Mouse (Mus musculus): ENCODE data around the gene Ubxn6. TPM values are rescaled to one million over a fixed set of nuclear protein-coding genes. Genes with fewer than 3 reads are reported as not detected.
A peak's percentile ranks its signal among the peaks of the same experiment; 100 is the strongest.

Gene Ubxn6
- polyA plus RNA-seq, 1 experiment from 2014 or later, result 52.7 TPM

GRCm38 (mm10) chr17:56040030-56040856, 34.6 kb downstream of the Ubxn6 start, which contains the start of gene Chaf1a:
TSS of gene Chaf1a (plus strand) at chr17:56040439.
- H3K36me3 ChIP-seq, result peaks cover 20% of the 10 kb centered on the region
- peak within 1 kb of the TSS; percentile 73 for H3K4me2 ChIP-seq (replicated peaks)
- peaks cover 18% of the 10 kb centered on the region for H3K4me1 ChIP-seq
- peak within 1 kb of the TSS; percentile 83 for H3K9ac ChIP-seq
- peak within 1 kb of the TSS; percentile 84 for H3K27ac ChIP-seq
- peak within 1 kb of the TSS; percentile 83 for H3K4me3 ChIP-seq
- ATAC-seq (ENCODE audit: insufficient number of reproducible peaks, insufficient read depth, low FRiP score, low TSS enrichment), result peak; percentile 83
- no peaks in the 10 kb centered on the region for H3K9me3 ChIP-seq
- WGBS, result under 1% methylated on average over 68 of the region's 68 CpGs
- no peaks in the 10 kb centered on the region for H3K27me3 ChIP-seq

DNA sequence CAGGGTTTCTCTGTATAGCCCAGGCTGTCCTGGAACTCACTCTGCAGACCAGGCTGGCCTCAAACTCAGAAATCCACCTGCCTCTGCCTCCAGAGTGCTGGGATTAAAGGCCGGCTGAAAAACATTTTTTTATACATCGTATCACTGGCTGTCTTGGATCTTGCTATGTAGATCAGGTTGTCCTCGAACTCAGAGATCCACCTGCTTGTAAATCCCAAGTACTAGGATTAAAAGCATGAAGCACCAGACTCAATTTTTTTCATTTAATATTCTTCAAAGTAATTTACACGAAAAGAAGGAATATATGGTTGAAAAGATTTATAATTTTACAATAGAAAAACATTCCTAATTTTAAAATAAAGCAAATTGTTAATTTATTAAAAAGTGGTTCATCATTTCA, 35.5 kb downstream of the Ubxn6 start:
- H3K4me3 ChIP-seq, result no peak overlapping the region
- peaks cover 14% of the 10 kb centered on the region for H3K36me3 ChIP-seq
- no peak overlapping the region for H3K9ac ChIP-seq
- no peak for ATAC-seq (ENCODE audit: insufficient number of reproducible peaks, insufficient read depth, low FRiP score, low TSS enrichment)
- H3K27me3 ChIP-seq, result no peaks in the 10 kb centered on the region
- H3K27ac ChIP-seq, result no peak overlapping the region
- no peaks in the 10 kb centered on the region for H3K9me3 ChIP-seq
- peak overlapping the region; percentile 73 for H3K4me2 ChIP-seq (replicated peaks)
- peaks cover 27% of the 10 kb centered on the region for H3K4me1 ChIP-seq
- WGBS, result 77% methylated on average over 4 of the region's 4 CpGs

- no peak overlapping the region for H3K4me3 ChIP-seq
- no peak for ATAC-seq (ENCODE audit: insufficient number of reproducible peaks, insufficient read depth, low FRiP score, low TSS enrichment)
- no peaks in the 10 kb centered on the region for H3K27me3 ChIP-seq
- H3K4me2 ChIP-seq (replicated peaks), result no peak overlapping the region
- 89% methylated on average over 8 of the region's 8 CpGs for WGBS
- H3K27ac ChIP-seq, result no peak overlapping the region
- peaks cover 12% of the 10 kb centered on the region for H3K36me3 ChIP-seq
- H3K9ac ChIP-seq, result no peak overlapping the region
- H3K4me1 ChIP-seq, result peaks cover 32% of the 10 kb centered on the region
- no peaks in the 10 kb centered on the region for H3K9me3 ChIP-seq
These were observed 36.1 kb downstream of the Ubxn6 start for GRCm38 (mm10) chr17:56038583-56039261.

- no peak overlapping the region for H3K27ac ChIP-seq
- no peaks in the 10 kb centered on the region for H3K9me3 ChIP-seq
- ATAC-seq (ENCODE audit: insufficient number of reproducible peaks, insufficient read depth, low FRiP score, low TSS enrichment), result no peak
- WGBS, result 34% methylated on average over 13 of the region's 13 CpGs
- peak overlapping the region; percentile 90; the same call in 1 of the 2 replicates for H3K9ac ChIP-seq
- H3K27me3 ChIP-seq, result no peaks in the 10 kb centered on the region
- peaks cover 35% of the 10 kb centered on the region for H3K4me1 ChIP-seq
- peak overlapping the region; percentile 80; the same call in 1 of the 2 replicates for H3K4me3 ChIP-seq
- peaks cover 14% of the 10 kb centered on the region for H3K36me3 ChIP-seq
- H3K4me2 ChIP-seq (replicated peaks), result peak overlapping the region; percentile 55
These were observed 37.9 kb downstream of the Ubxn6 start for GRCm38 (mm10) chr17:56036901-56037287.

- Histone ChIP-seq H3K36me3 (peaks cover 15% of the 10 kb centered on the region), H3K4me3 (peak within 1 kb of the TSS; percentile 80), H3K4me1 (peaks cover 29% of the 10 kb centered on the region), H3K9ac (peak within 1 kb of the TSS; percentile 90), H3K27ac (peak within 1 kb of the TSS; percentile 89), H3K27me3 (no peaks in the 10 kb centered on the region), H3K9me3 (no peaks in the 10 kb centered on the region), H3K4me2 (replicated peaks) (peak within 1 kb of the TSS; percentile 55)
- WGBS, result under 1% methylated on average over 74 of the region's 74 CpGs
- peak; percentile 78 for ATAC-seq (ENCODE audit: insufficient number of reproducible peaks, insufficient read depth, low FRiP score, low TSS enrichment)
These were observed 38.5 kb downstream of the Ubxn6 start, which contains the start of gene Sh3gl1 for GRCm38 (mm10) chr17:56036176-56036900. TSS of gene Sh3gl1 (minus strand) at chr17:56036635.

- Histone ChIP-seq H3K9ac (peak overlapping the region; percentile 90), H3K4me3 (peak overlapping the region; percentile 80), H3K9me3 (no peaks in the 10 kb centered on the region), H3K27me3 (no peaks in the 10 kb centered on the region), H3K4me2 (replicated peaks) (peak overlapping the region; percentile 55), H3K36me3 (peaks cover 16% of the 10 kb centered on the region), H3K4me1 (peaks cover 25% of the 10 kb centered on the region), H3K27ac (no peak overlapping the region)
- WGBS, result 77% methylated on average over 4 of the region's 4 CpGs
- ATAC-seq (ENCODE audit: insufficient number of reproducible peaks, insufficient read depth, low FRiP score, low TSS enrichment), result no peak
These were observed 39.6 kb downstream of the Ubxn6 start for GRCm38 (mm10) chr17:56035216-56035615.

DNA sequence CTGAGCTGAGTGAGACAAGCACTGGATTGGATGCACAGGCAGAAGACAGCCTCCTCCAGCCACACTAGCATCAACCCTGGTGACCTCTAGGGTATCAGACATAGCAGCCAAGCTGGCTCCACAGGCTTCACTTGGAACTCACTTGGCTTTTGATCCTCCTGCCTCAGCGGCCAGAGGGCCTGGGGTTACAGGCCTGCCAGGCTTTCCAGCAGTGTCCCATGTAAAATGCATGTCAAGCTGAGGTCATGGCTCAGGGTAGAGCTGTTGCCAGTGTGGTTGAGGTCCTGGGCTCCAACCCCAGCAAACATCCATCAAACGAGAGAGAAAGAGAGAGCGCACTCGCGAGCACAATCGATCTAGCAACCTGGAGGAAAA, 40.1 kb downstream of the Ubxn6 start:
- H3K36me3 ChIP-seq, result peaks cover 21% of the 10 kb centered on the region
- peak overlapping the region; percentile 90 for H3K9ac ChIP-seq
- no peaks in the 10 kb centered on the region for H3K9me3 ChIP-seq
- peak overlapping the region; percentile 55 for H3K4me2 ChIP-seq (replicated peaks)
- no peak for ATAC-seq (ENCODE audit: insufficient number of reproducible peaks, insufficient read depth, low FRiP score, low TSS enrichment)
- H3K27me3 ChIP-seq, result no peaks in the 10 kb centered on the region
- H3K27ac ChIP-seq, result no peak overlapping the region
- 0 out of 2 replicates have a peak overlapping the region, but pooled peaks have one; percentile 8 for H3K4me3 ChIP-seq
- WGBS, result 92% methylated on average over 6 of the region's 6 CpGs
- H3K4me1 ChIP-seq, result peaks cover 25% of the 10 kb centered on the region

GRCm38 (mm10) chr17:56034040-56034725, 40.6 kb downstream of the Ubxn6 start:
- Histone ChIP-seq H3K36me3 (peaks cover 26% of the 10 kb centered on the region), H3K27me3 (no peaks in the 10 kb centered on the region), H3K4me2 (replicated peaks) (no peak overlapping the region), H3K4me1 (peaks cover 25% of the 10 kb centered on the region), H3K9me3 (no peaks in the 10 kb centered on the region), H3K27ac (no peak overlapping the region), H3K9ac (peak overlapping the region; percentile 90; the same call in 1 of the 2 replicates), H3K4me3 (0 out of 2 replicates have a peak overlapping the region, but pooled peaks have one; percentile 8)
- ATAC-seq (ENCODE audit: insufficient number of reproducible peaks, insufficient read depth, low FRiP score, low TSS enrichment), result no peak
- 85% methylated on average over 7 of the region's 7 CpGs for WGBS

GRCm38 (mm10) chr17:56032831-56033230, 42.0 kb downstream of the Ubxn6 start:
- H3K4me1 ChIP-seq, result peaks cover 25% of the 10 kb centered on the region
- WGBS, result 72% methylated on average over 7 of the region's 7 CpGs
- no peaks in the 10 kb centered on the region for H3K9me3 ChIP-seq
- no peaks in the 10 kb centered on the region for H3K27me3 ChIP-seq
- H3K9ac ChIP-seq, result no peak overlapping the region
- no peak overlapping the region for H3K4me3 ChIP-seq
- ATAC-seq (ENCODE audit: insufficient number of reproducible peaks, insufficient read depth, low FRiP score, low TSS enrichment), result no peak
- no peak overlapping the region for H3K27ac ChIP-seq
- H3K36me3 ChIP-seq, result peaks cover 33% of the 10 kb centered on the region
- no peak overlapping the region for H3K4me2 ChIP-seq (replicated peaks)

- no peak overlapping the region for H3K9ac ChIP-seq
- H3K9me3 ChIP-seq, result no peaks in the 10 kb centered on the region
- peaks cover 25% of the 10 kb centered on the region for H3K4me1 ChIP-seq
- H3K27ac ChIP-seq, result no peak overlapping the region
- no peaks in the 10 kb centered on the region for H3K27me3 ChIP-seq
- no peak overlapping the region for H3K4me2 ChIP-seq (replicated peaks)
- no peak for ATAC-seq (ENCODE audit: insufficient number of reproducible peaks, insufficient read depth, low FRiP score, low TSS enrichment)
- H3K4me3 ChIP-seq, result no peak overlapping the region
- WGBS, result 78% methylated on average over 6 of the region's 6 CpGs
- peaks cover 33% of the 10 kb centered on the region for H3K36me3 ChIP-seq
These were observed 42.6 kb downstream of the Ubxn6 start for GRCm38 (mm10) chr17:56032127-56032733.

All from embryonic facial prominence, embryonic 12.5 days (tissue).